Mouse (Mus musculus): Measurements from ENCODE around the gene Agr3.

DNA sequence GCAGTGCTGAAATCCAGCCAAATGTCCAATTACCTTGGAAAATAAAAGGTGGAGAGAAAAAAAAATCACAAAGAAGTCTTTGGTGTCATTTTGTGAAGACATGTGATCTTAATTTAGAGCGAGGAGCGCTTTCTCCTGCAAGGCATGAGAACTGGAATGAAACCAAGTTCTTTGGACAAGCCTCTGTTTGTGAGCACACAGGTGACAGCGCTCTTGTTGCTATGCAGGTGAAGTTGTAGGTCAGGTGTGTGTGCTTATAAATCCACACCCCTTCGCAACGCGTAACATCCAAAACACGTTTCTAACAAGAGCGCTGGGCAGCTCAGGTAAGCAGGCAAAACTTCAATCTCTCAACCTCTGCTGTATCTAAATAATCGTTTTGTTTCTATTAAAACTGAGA lies at the start of gene Agr3:
- TF ChIP-seq CTCF (IDR thresholded peaks at IDR 0.05; ENCODE audit: low read depth, low read length) (no peak), TAL1 (conservative IDR thresholded peaks at IDR 0.05; ENCODE audit: low read depth, low read length) (no peak)

Measured in G1E (cell line).